Mouse (Mus musculus) heart, postnatal 0 days (tissue): Measurements from ENCODE around the gene 4930469K13Rik. TPM values are rescaled to one million over a fixed set of nuclear protein-coding genes. Genes with fewer than 3 reads are reported as not detected.

Experiments used
- ATAC-seq: fragments of 200-750 bp; cut with Nextera tagmentation; 2 replicates; pipeline ENCODE4 v1.8.0; 2017; ENCODE audit warnings: low read depth, moderate number of reproducible peaks, moderate library complexity; ENCODE audit not compliant: insufficient read depth
- DNase-seq: peaks from one replicate; pipeline ENCODE4 v3.0.0-alpha.2; 2016; ENCODE audit warnings: low spot score
- H3K27ac ChIP-seq: fragments of 300-500 bp; sonication (generic); 2 replicates; pipeline ENCODE4 v1.5.1; 2014; ENCODE audit warnings: low read depth, mild to moderate bottlenecking
- H3K27me3 ChIP-seq: fragments of 300-500 bp; sonication (generic); 2 replicates; pipeline ENCODE4 v1.6.1; 2014; ENCODE audit warnings: low read length, mixed read lengths; ENCODE audit not compliant: control insufficient read depth, insufficient read depth
- H3K36me3 ChIP-seq: fragments of 300-500 bp; sonication (generic); replicated peaks from 2 replicates; pipeline ENCODE4 v1.6.1; 2014; ENCODE audit warnings: low read length, mixed read lengths; ENCODE audit not compliant: control insufficient read depth, insufficient read depth
- H3K4me1 ChIP-seq: fragments of 300-500 bp; sonication (generic); 2 replicates; pipeline ENCODE4 v1.6.1; 2014; ENCODE audit warnings: antibody characterized with exemption; ENCODE audit not compliant: control insufficient read depth, insufficient read depth
- H3K4me2 ChIP-seq: fragments of 300-500 bp; sonication (generic); 2 replicates; pipeline ENCODE4 v1.6.1; 2014; ENCODE audit warnings: low read depth, mild to moderate bottlenecking, low read length, moderate library complexity
- H3K4me3 ChIP-seq: fragments of 300-500 bp; sonication (generic); 2 replicates; pipeline ENCODE4 v1.5.1; 2014; ENCODE audit warnings: low read depth, low read length
- H3K9ac ChIP-seq: fragments of 300-500 bp; sonication (generic); replicated peaks from 2 replicates; pipeline ENCODE4 v1.6.1; 2014; ENCODE audit warnings: low read depth, low read length, mixed read lengths
- H3K9me3 ChIP-seq: fragments of 300-500 bp; sonication (generic); replicated peaks from 2 replicates; pipeline ENCODE4 v1.6.1; 2016; ENCODE audit warnings: low read length; ENCODE audit not compliant: control insufficient read depth
- CTCF ChIP-seq: IDR thresholded peaks from 2 replicates; pipeline ENCODE4 v1.5.1; 2016; ENCODE audit warnings: antibody characterized with exemption, control low read depth, low read depth
- EP300 ChIP-seq: IDR thresholded peaks from 2 replicates; pipeline ENCODE4 v1.6.1; 2016; ENCODE audit warnings: antibody characterized with exemption, low read depth
- WGBS: fragments of 180-500 bp; shearing (Covaris S2); extraction: QIAGEN DNeasy Blood & Tissue Kit; methylation state at CpG from one replicate; pipeline ENCODE4 v1.1.7; 2014; 5-methylcytosine and 5-hydroxymethylcytosine counted together
- polyA plus RNA-seq: library from polyadenylated mRNA; unstranded; fragments of >200 nt; fragmentation: Nextera tagmentation; extraction: Ambion mirVana; gene quantifications from 2 replicates; pipeline ENCODE4 v1.2.1, GENCODE M21; 2015
- total RNA-seq: library from RNA; depleted of rRNA; stranded (reverse); fragments of >200 nt; gene quantifications from 2 replicates; pipeline ENCODE4 v1.2.3, GENCODE M21; 2014; ENCODE audit warnings: low replicate concordance

Gene 4930469K13Rik
- total and polyA plus RNA-seq, 2 experiments from 2014 or later: not detected

- no peak for DNase-seq
- Histone ChIP-seq H3K36me3 (no peaks in the 10 kb centered on the region), H3K27me3 (no peaks in the 10 kb centered on the region), H3K4me3 (no peak overlapping the region), H3K9me3 (no peaks in the 10 kb centered on the region), H3K27ac (no peak overlapping the region), H3K9ac (no peak overlapping the region), H3K4me1 (no peaks in the 10 kb centered on the region), H3K4me2 (no peak overlapping the region)
- TF ChIP-seq EP300 (no peak), CTCF (no peak)
- no peak for ATAC-seq
- 15% methylated on average over 7 of the region's 7 CpGs for WGBS
Observed at GRCm38 (mm10) chr11:34124852-34125251, 26.5 kb upstream of the 4930469K13Rik start.

GRCm38 (mm10) chr11:34123147-34123546, 24.8 kb upstream of the 4930469K13Rik start:
- no peak overlapping the region for H3K4me3 ChIP-seq
- no peaks in the 10 kb centered on the region for H3K4me1 ChIP-seq
- H3K27me3 ChIP-seq: no peaks in the 10 kb centered on the region
- ATAC-seq (no peak), DNase-seq (peak; percentile 73)
- H3K27ac ChIP-seq: no peak overlapping the region
- no peak overlapping the region for H3K4me2 ChIP-seq
- WGBS: 17% methylated on average over 2 of the region's 2 CpGs
- H3K9me3 ChIP-seq: no peaks in the 10 kb centered on the region
- TF ChIP-seq EP300 (no peak), CTCF (peak; percentile 81)
- no peaks in the 10 kb centered on the region for H3K36me3 ChIP-seq
- H3K9ac ChIP-seq: no peak overlapping the region

- no peak for DNase-seq
- Histone ChIP-seq H3K4me3 (no peak overlapping the region), H3K27me3 (no peaks in the 10 kb centered on the region), H3K36me3 (no peaks in the 10 kb centered on the region), H3K9ac (no peak overlapping the region), H3K4me2 (no peak overlapping the region), H3K27ac (no peak overlapping the region), H3K4me1 (no peaks in the 10 kb centered on the region), H3K9me3 (no peaks in the 10 kb centered on the region)
- no peak for TF ChIP-seq CTCF
- no peak for TF ChIP-seq EP300
- no peak for ATAC-seq
- WGBS: 62% methylated on average over 3 of the region's 3 CpGs
Observed at GRCm38 (mm10) chr11:34118319-34118718, 20.0 kb upstream of the 4930469K13Rik start.

- Histone ChIP-seq H3K36me3 (no peaks in the 10 kb centered on the region), H3K27ac (no peak overlapping the region), H3K4me3 (no peak overlapping the region), H3K9ac (no peak overlapping the region), H3K9me3 (no peaks in the 10 kb centered on the region), H3K4me1 (no peaks in the 10 kb centered on the region), H3K27me3 (no peaks in the 10 kb centered on the region), H3K4me2 (no peak overlapping the region)
- no peak for DNase-seq
- 74% methylated on average over 3 of the region's 3 CpGs for WGBS
- no peak for TF ChIP-seq EP300
- TF ChIP-seq CTCF: no peak
- ATAC-seq: no peak
Observed at GRCm38 (mm10) chr11:34117581-34117980, 19.2 kb upstream of the 4930469K13Rik start.

- WGBS: 17% methylated on average over 2 of the region's 2 CpGs
- ATAC-seq: peak; percentile 72
Observed at GRCm38 (mm10) chr11:34116572-34117135, 18.3 kb upstream of the 4930469K13Rik start.

GRCm38 (mm10) chr11:34113760-34114159, 15.4 kb upstream of the 4930469K13Rik start:
- no peaks in the 10 kb centered on the region for H3K4me1 ChIP-seq
- no peak for ATAC-seq
- WGBS: 54% methylated on average over 2 of the region's 2 CpGs

More at GRCm38 (mm10) chr11:34116572-34117135, 18.3 kb upstream of the 4930469K13Rik start:
- H3K27ac ChIP-seq: no peak overlapping the region
- no peaks in the 10 kb centered on the region for H3K36me3 ChIP-seq
- no peak overlapping the region for H3K4me3 ChIP-seq
- H3K9ac ChIP-seq: no peak overlapping the region
- H3K4me1 ChIP-seq: no peaks in the 10 kb centered on the region
- H3K27me3 ChIP-seq: no peaks in the 10 kb centered on the region
- H3K9me3 ChIP-seq: no peaks in the 10 kb centered on the region
- no peak for TF ChIP-seq CTCF
- peak; percentile 39; the same call in 1 of the 2 replicates for TF ChIP-seq EP300
- H3K4me2 ChIP-seq: no peak overlapping the region
- DNase-seq: peak; percentile 57

More at GRCm38 (mm10) chr11:34113760-34114159, 15.4 kb upstream of the 4930469K13Rik start:
- DNase-seq: no peak
- TF ChIP-seq CTCF (no peak), EP300 (no peak)
- Histone ChIP-seq H3K27me3 (no peaks in the 10 kb centered on the region), H3K4me2 (no peak overlapping the region), H3K36me3 (no peaks in the 10 kb centered on the region), H3K4me3 (no peak overlapping the region), H3K9me3 (no peaks in the 10 kb centered on the region), H3K9ac (no peak overlapping the region), H3K27ac (no peak overlapping the region)
